Mouse (Mus musculus) heart, postnatal 10 days (tissue): Measurements from ENCODE around the gene Nup205. TPM values are rescaled to one million over a fixed set of nuclear protein-coding genes. Genes with fewer than 3 reads are reported as not detected.
A peak's percentile ranks its signal among the peaks of the same experiment; 100 is the strongest.

Source experiments
- DNase-seq, 2 experiments: peaks; one replicate each; pipeline ENCODE4 v3.0.0; 2021
- intact Hi-C: fragments of 180-260 bp; cut with DNase I; formaldehyde crosslinking; loops from one replicate; pipeline ENCODE4 v1.15.1; 2025
- total RNA-seq, 2 experiments: library from RNA; stranded (reverse); gene quantifications; 2 replicates each; pipeline ENCODE4 v1.2.3; 2021

The Nup205 gene
- total RNA-seq, 2 experiments from 2014 or later, result 24.2 to 27.3 TPM

DNA sequence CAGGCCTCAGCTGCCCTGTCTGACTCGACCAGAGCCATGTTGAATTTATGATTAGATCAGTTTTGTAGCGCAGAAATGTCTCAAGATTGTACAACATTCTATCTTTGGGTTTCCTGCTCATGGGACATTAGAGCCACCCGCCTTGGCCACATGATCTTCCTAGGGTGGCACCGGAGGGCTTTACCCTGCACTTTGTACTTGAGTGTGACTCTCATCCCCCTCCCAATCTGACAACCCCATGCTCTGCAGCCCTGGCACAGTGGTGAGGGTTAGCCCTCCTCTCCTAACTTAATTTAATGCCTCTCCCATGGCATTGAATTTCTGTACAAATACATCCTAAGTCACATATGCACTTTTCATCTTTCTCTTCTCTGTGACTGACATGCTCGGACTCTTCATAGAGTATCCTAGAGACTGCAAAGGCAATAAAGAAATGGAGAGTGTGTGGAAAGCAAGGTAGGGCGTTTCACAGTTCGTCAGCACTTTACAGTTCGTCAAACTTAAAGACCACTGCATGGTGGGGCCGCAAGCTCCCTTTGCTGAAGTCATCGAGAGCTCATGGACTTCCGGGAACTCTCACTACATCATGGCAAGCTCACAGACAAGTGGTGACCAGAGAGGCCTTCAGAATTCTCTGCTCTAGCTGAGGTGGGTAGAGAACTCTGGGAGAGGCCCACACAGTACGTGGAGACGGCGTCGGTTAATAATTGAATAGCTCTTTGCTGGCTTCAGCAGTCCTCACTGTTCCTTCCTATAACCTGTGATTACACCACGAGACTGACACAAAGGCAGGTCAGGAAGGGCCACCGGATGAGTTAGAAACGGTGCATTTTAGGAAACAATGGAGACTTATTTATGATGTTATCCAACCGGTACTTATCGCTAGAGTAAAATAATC is 94.9 kb downstream of the Nup205 start:
- DNase-seq, result no peak
- intact Hi-C loops, result no loop called here

DNA sequence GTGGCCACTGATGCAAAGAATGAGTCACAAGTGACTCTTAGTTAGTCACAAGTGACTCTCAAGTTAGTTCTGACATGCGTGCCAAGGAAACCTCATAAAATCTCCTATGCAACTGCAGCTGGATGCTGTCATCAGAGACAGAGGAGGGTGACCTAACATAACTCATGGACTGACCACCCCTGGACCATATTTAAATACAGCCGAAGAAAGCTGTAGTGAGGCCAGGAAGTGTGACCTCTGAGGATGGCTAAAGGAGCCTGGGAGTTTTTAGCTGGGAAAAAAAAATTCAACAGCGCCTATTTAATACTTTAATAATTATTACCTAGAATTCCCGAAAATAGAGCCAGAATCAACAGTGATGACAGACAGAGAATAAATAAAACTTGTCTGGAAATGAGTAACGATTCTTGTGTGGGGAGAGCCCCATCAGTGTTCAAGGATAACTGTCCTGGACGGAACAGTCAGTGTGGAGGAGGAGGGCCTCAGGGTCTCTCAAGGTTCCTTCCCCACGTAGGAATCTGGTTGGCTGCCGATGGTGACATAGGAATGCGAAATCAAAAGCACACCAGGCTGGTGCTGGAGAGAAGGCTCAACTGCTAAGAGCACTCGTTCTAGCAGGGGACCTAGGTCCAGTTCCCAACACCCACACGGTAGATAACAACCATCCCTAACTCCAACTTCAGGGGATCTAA is 96.3 kb downstream of the Nup205 start:
- DNase-seq, result peak; percentile 40 to 46
- intact Hi-C loops, result no loop called here

DNA sequence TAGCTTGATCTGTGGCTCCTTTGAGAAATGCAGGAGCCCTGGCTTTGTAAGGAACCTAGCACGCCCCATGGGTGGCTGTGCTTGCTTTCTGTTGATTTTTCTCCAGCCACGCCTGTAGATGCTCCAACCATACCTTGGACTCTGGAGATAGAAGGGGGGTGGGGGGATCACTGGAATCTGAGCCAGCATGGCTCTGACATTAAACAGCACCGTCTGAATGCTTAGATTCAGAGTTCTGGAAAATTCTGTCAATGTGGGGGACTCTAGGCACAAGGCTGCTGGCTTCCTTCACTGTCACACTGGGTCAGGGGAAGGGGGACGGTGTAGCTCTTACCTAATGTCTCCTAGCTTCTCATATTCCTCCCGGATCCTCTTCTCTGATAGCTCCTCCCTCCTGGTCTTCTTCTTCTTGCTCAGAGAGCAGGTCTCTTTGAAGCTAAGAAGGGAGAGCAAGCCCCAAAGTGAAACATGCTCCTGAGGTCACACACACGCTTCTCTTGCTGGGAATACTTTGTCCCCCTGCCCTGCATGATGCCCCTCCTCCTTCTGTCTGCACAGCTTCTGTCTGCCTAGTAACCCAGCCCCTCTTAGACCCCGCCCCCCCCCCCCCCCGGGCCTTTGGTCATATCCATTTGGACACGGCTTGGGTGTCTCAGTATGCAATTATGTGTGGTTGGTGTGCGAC is 100.8 kb downstream of the Nup205 start:
- intact Hi-C loops, result no loop called here
- no peak for DNase-seq

- DNase-seq, result no peak
- intact Hi-C loops, result no loop called here
Observed at GRCm38 (mm10) chr6:35279306-35279705, 102.1 kb downstream of the Nup205 start.

- intact Hi-C loops, result no loop called here
- peak; percentile 67 to 70 for DNase-seq
Observed at GRCm38 (mm10) chr6:35288114-35288761, 111.0 kb downstream of the Nup205 start.

DNA sequence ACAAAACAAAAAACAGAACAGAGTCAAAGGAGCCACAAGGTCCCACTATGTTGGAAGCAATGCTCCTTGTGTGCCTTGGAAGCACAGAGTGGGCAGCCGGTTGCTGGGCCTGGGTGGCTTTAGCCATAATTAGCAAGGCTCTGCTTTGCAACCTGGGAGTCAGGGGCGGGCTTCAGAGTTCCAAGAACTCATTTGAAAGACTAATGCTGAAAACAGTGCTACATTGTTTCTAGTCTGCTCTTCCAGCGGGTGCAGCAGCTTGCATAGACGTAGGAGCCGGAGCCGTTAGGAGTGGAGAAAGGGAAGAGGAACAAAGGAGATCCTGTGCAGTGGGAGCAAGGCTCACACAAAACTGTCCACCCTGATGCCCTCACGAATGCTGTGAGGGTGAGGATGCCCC is 111.7 kb downstream of the Nup205 start:
- no peak for DNase-seq
- intact Hi-C loops, result no loop called here

DNA sequence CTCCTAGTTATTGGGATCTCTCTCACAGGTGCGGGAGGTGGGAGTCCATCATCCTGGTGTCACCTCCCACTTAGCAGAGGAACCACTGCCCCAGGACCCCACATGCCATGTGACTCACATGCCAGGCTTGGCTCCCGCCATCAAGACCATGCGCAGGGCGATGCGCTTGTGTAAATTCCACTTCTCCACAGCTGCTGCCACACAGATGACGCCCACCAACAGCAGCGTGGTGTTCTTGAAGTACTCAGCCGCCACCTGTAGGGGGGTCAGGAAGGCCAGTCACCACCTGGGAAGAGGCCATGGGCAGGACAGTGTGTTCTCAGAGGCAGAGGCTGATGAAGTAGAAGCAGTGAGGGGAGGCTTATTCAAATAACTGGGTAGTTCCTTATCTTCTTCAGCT is 112.5 kb downstream of the Nup205 start:
- intact Hi-C loops, result no loop called here
- no peak for DNase-seq

- no peak for DNase-seq
- intact Hi-C loops, result no loop called here
Observed at GRCm38 (mm10) chr6:35294964-35295363, 117.7 kb downstream of the Nup205 start.

DNA sequence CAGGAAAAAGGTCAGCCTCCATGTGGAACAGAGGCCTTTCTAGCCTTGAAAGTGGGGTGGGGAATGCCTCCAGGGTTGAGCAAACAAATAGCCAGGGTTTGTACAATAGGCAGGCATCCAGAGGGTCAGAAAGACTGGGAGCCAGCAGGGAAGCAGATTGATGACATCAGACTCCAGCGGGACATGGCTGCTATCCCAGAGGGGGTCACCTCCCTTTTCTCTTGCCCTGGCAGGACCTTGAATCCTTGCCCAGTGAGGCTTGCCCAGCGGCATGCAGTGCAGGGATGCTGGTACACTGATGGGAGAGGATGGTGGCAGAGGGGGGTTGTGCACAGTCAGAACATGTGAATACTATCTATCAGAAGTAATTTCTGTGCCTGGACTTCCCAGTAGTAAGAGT is 119.8 kb downstream of the Nup205 start:
- peak; percentile 85 to 89 for DNase-seq
- intact Hi-C loops, result loop anchor here (2.0 kb wide), 1 partner anchor 44 kb away; no protein-coding TSS in a partner anchor

Other genes starting within 250 kb of the Nup205 start
- under 1 TPM; 0.42 to 0.43 TPM for gene Slc23a4, start 189.0 kb upstream of the Nup205 start, total RNA-seq
- 10 to 100 TPM; 22.5 to 24.5 TPM for gene Cnot4, start 43.7 kb upstream of the Nup205 start, total RNA-seq
- gene Slc13a4, start 130.7 kb downstream of the Nup205 start, total RNA-seq, result under 1 TPM; 0.12 TPM
- gene Fam180a, start 148.7 kb downstream of the Nup205 start, total RNA-seq, result 1 to 10 TPM in 1 of 2 experiments, under 1 TPM in 1; 0.74 to 1.3 TPM